Mouse (Mus musculus) stomach, postnatal 0 days (tissue): Measurements from ENCODE around the gene Agr3.

Experiments used
- CTCF ChIP-seq: IDR thresholded peaks from 2 replicates; pipeline ENCODE4 v1.5.1; 2016; ENCODE audit warnings: antibody characterized with exemption, low read depth, mild to moderate bottlenecking, moderate library complexity
- EP300 ChIP-seq: optimal IDR thresholded peaks from 2 replicates; pipeline ENCODE3; 2016; ENCODE audit warnings: antibody characterized with exemption

- TF ChIP-seq CTCF (no peak), EP300 (no peak)
Observed at GRCm38 (mm10) chr12:35890756-35891155, 34.7 kb upstream of the Agr3 start.
